Comparison of ENCODE assay signal across 8 mouse cellular contexts in genomic region chr3:87174769-87175437, GRCm38 (mm10). TPM values are rescaled to one million over a fixed set of nuclear protein-coding genes. Genes with fewer than 3 reads are reported as not detected.
DNase-seq lines count a peak whose midpoint lies in the region; ATAC-seq and TF ChIP-seq lines count a peak whose summit lies in the region.

No protein-coding gene starts in this region.

- peak overlapping the region; percentile 79 for H3K4me2 ChIP-seq in liver, embryonic 11.5 days

- intact Hi-C loops in gastrocnemius, adult 2 months (cut with DNase I): loop anchor here (1.0 to 5.0 kb wide), 2 partner anchors 85 to 143 kb away; no protein-coding TSS in a partner anchor

- peak overlapping the region; percentile 75 for H3K4me3 ChIP-seq in gastrocnemius, adult 2 months
- H3K4me3 ChIP-seq in testis, adult 2 months (ENCODE audit: control insufficient read depth, low read depth, low read length): peak overlapping the region; percentile 67
- peak overlapping the region; percentile 60 for H3K4me3 ChIP-seq in liver, embryonic 11.5 days (ENCODE audit: low read depth, low read length)

- H3K36me3 ChIP-seq in testis, adult 2 months (ENCODE audit: control insufficient read depth, insufficient read depth, low read length): no peaks in the 10 kb centered on the region
- no peaks in the 10 kb centered on the region for H3K36me3 ChIP-seq in liver, embryonic 11.5 days (ENCODE audit: control insufficient read depth, insufficient read depth, low read length)

- no peak overlapping the region for H3K9ac ChIP-seq in liver, embryonic 11.5 days (ENCODE audit: low read depth, low read length)

- H3K4me1 ChIP-seq in testis, adult 2 months (ENCODE audit: control insufficient read depth, insufficient read depth, low read length): peaks cover 24% of the 10 kb centered on the region
- peaks cover 17% of the 10 kb centered on the region for H3K4me1 ChIP-seq in liver, embryonic 11.5 days (replicated peaks; ENCODE audit: control insufficient read depth, insufficient read depth, low read length)

- no peaks in the 10 kb centered on the region for H3K9me3 ChIP-seq in liver, embryonic 11.5 days (ENCODE audit: control insufficient read depth, low read length)

- peak; percentile 13; the same call in 1 of the 2 replicates for TF ChIP-seq CTCF in gastrocnemius, adult 2 months (IDR thresholded peaks at IDR 0.05)
- TF ChIP-seq CTCF in testis, adult 2 months (IDR thresholded peaks at IDR 0.05; ENCODE audit: control insufficient read depth, insufficient read depth, insufficient replicate concordance, low read depth, low read length): no peak

- peak overlapping the region; percentile 91 for H3K27ac ChIP-seq in gastrocnemius, adult 2 months
- no peak overlapping the region for H3K27ac ChIP-seq in testis, adult 2 months (ENCODE audit: control insufficient read depth, insufficient read depth, low read depth, low read length)
- no peak overlapping the region for H3K27ac ChIP-seq in liver, embryonic 11.5 days (ENCODE audit: low read depth, low read length)

- 3% methylated on average over 25 of the region's 25 CpGs for WGBS in liver, embryonic 11.5 days

- no peak; the same call in 1 of the 2 replicates for ATAC-seq in liver, embryonic 11.5 days (replicated peaks; ENCODE audit: low FRiP score)

- no peaks in the 10 kb centered on the region for H3K27me3 ChIP-seq in testis, adult 2 months (ENCODE audit: control insufficient read depth, insufficient read depth, low read length)
- peaks cover 32% of the 10 kb centered on the region for H3K27me3 ChIP-seq in liver, embryonic 11.5 days (replicated peaks; ENCODE audit: control insufficient read depth, insufficient read depth, low read length)

- no peak for DNase-seq in gastrocnemius, adult 2 months
- no peak for DNase-seq in gastrocnemius, postnatal 10 days
- DNase-seq in testis, postnatal 10 days (ENCODE audit: low spot score): no peak
- DNase-seq in liver, embryonic 11.5 days (ENCODE audit: low spot score): no peak
- no peak for DNase-seq in adrenal gland, postnatal 10 days
- no peak for DNase-seq in frontal cortex, adult 2 months (ENCODE audit: extremely low spot score in 1 of 2, low spot score in 1 of 2)
- no peak for DNase-seq in yolk sac, embryonic 10.5 days (ENCODE audit: low spot score)

- TF ChIP-seq POLR2A in testis, adult 2 months (IDR thresholded peaks at IDR 0.05; ENCODE audit: control insufficient read depth, low read depth, low read length): no peak

RNA-seq across cellular contexts. Expression of gene Kirrel, which starts 0.4 kb away (rescaled TPM):
- total RNA-seq in gastrocnemius, adult 2 months (2021): 1 to 10 TPM; 4.1 to 5.7 TPM
- 10 to 100 TPM; 13.7 to 19.0 TPM for total RNA-seq in gastrocnemius, postnatal 10 days (2021)
- polyA plus RNA-seq in testis, adult 2 months (2012; rRNA removed): 1.5 and 1.8 TPM in 2 replicates
- 3.6 and 4.1 TPM in 2 replicates for polyA plus RNA-seq in liver, embryonic 11.5 days (2014; fragmentation: Nextera tagmentation; extraction: Ambion mirVana)
- 10 to 100 TPM; 17.3 to 17.5 TPM for total RNA-seq in adrenal gland, postnatal 10 days (2021)
- polyA plus RNA-seq in frontal cortex, adult 2 months (2012; rRNA removed): 5.4 and 5.5 TPM in 2 replicates
